Mouse (Mus musculus) brown adipose tissue, adult 24 weeks (tissue): ENCODE data around the gene Tex38. TPM values are rescaled to one million over a fixed set of nuclear protein-coding genes. Genes with fewer than 3 reads are reported as not detected.

Experiments used
- H3K27ac ChIP-seq: fragments of 200-500 bp; replicated peaks from 2 replicates; pipeline ENCODE4 v1.5.1; 2012; ENCODE audit warnings: low read depth, mild to moderate bottlenecking, low read length
- H3K4me1 ChIP-seq: fragments of 200-500 bp; 2 replicates; pipeline ENCODE4 v1.6.1; 2012; ENCODE audit warnings: low read length, mixed read lengths; ENCODE audit not compliant: control insufficient read depth, insufficient read depth, insufficient read length
- H3K4me3 ChIP-seq: fragments of 200-500 bp; 2 replicates; pipeline ENCODE4 v1.5.1; 2012; ENCODE audit warnings: low read depth, mild to moderate bottlenecking, low read length, moderate library complexity; ENCODE audit not compliant: insufficient read depth
- polyA plus RNA-seq: library from polyadenylated mRNA; stranded (reverse); fragments of >200 nt; gene quantifications from 2 replicates; pipeline ENCODE4 v1.2.4, GENCODE M21; 2012; ENCODE audit not compliant: missing spikeins, insufficient read depth, insufficient read length

The Tex38 gene
- polyA plus RNA-seq, 1 experiment: not detected

GRCm38 (mm10) chr4:115790864-115791263 lies 10.0 kb upstream of the Tex38 start:
- no peak overlapping the region for H3K4me3 ChIP-seq
- H3K4me1 ChIP-seq: no peaks in the 10 kb centered on the region
- H3K27ac ChIP-seq: no peak overlapping the region

- H3K27ac ChIP-seq: peak overlapping the region; percentile 46
- peaks cover 2% of the 10 kb centered on the region; the same call in 1 of the 2 replicates for H3K4me1 ChIP-seq
Observed at GRCm38 (mm10) chr4:115785511-115786034, 4.8 kb upstream of the Tex38 start.

GRCm38 (mm10) chr4:115784769-115785510 lies 4.1 kb upstream of the Tex38 start, which contains the start of gene Atpaf1:
Gene Atpaf1, plus strand, starts transcription at chr4:115784812.
- Histone ChIP-seq H3K4me1 (peaks cover 2% of the 10 kb centered on the region; the same call in 1 of the 2 replicates), H3K27ac (peak within 1 kb of the TSS; percentile 46), H3K4me3 (peak within 1 kb of the TSS; percentile 89)

More at GRCm38 (mm10) chr4:115785511-115786034, 4.8 kb upstream of the Tex38 start:
- H3K4me3 ChIP-seq: peak overlapping the region; percentile 89

GRCm38 (mm10) chr4:115782026-115782805 lies 1.4 kb upstream of the Tex38 start:
- H3K27ac ChIP-seq: no peak overlapping the region

GRCm38 (mm10) chr4:115780269-115780668 lies 549 bp downstream of the Tex38 start:
- Histone ChIP-seq H3K4me1 (peaks cover 2% of the 10 kb centered on the region), H3K27ac (no peak overlapping the region), H3K4me3 (no peak overlapping the region)

More at GRCm38 (mm10) chr4:115782026-115782805, 1.4 kb upstream of the Tex38 start:
- peaks cover 2% of the 10 kb centered on the region for H3K4me1 ChIP-seq
- no peak overlapping the region for H3K4me3 ChIP-seq

- no peaks in the 10 kb centered on the region; the same call in 1 of the 2 replicates for H3K4me1 ChIP-seq
- H3K27ac ChIP-seq: no peak overlapping the region
- no peak overlapping the region for H3K4me3 ChIP-seq
Observed at GRCm38 (mm10) chr4:115777627-115778026, 3.2 kb downstream of the Tex38 start.

- H3K27ac ChIP-seq: no peak overlapping the region
- H3K4me1 ChIP-seq: no peaks in the 10 kb centered on the region; the same call in 1 of the 2 replicates
- no peak overlapping the region for H3K4me3 ChIP-seq
Observed at GRCm38 (mm10) chr4:115775056-115775455, 5.8 kb downstream of the Tex38 start.

- H3K4me1 ChIP-seq: no peaks in the 10 kb centered on the region
- no peak overlapping the region for H3K27ac ChIP-seq
- no peak overlapping the region for H3K4me3 ChIP-seq
Observed at GRCm38 (mm10) chr4:115767647-115768467, 13.0 kb downstream of the Tex38 start.

- Histone ChIP-seq H3K4me1 (no peaks in the 10 kb centered on the region), H3K27ac (no peak overlapping the region), H3K4me3 (no peak overlapping the region)
Observed at GRCm38 (mm10) chr4:115764581-115764980, 16.2 kb downstream of the Tex38 start.

GRCm38 (mm10) chr4:115761206-115761605 lies 19.6 kb downstream of the Tex38 start:
- H3K4me1 ChIP-seq: no peaks in the 10 kb centered on the region
- no peak overlapping the region for H3K27ac ChIP-seq
- no peak overlapping the region for H3K4me3 ChIP-seq

- H3K27ac ChIP-seq: no peak overlapping the region
- no peaks in the 10 kb centered on the region for H3K4me1 ChIP-seq
- no peak overlapping the region for H3K4me3 ChIP-seq
Observed at GRCm38 (mm10) chr4:115754851-115755250, 26.0 kb downstream of the Tex38 start.

GRCm38 (mm10) chr4:115754101-115754500 lies 26.7 kb downstream of the Tex38 start:
- Histone ChIP-seq H3K4me3 (no peak overlapping the region), H3K4me1 (no peaks in the 10 kb centered on the region), H3K27ac (no peak overlapping the region)

- no peak overlapping the region for H3K4me3 ChIP-seq
- no peak overlapping the region for H3K27ac ChIP-seq
- no peaks in the 10 kb centered on the region for H3K4me1 ChIP-seq
Observed at GRCm38 (mm10) chr4:115749336-115749735, 31.5 kb downstream of the Tex38 start.

GRCm38 (mm10) chr4:115748181-115748580 lies 32.6 kb downstream of the Tex38 start:
- H3K4me1 ChIP-seq: no peaks in the 10 kb centered on the region
- H3K4me3 ChIP-seq: no peak overlapping the region
- H3K27ac ChIP-seq: no peak overlapping the region
